Mouse (Mus musculus): ENCODE data around the gene Rcan2. TPM values are rescaled to one million over a fixed set of nuclear protein-coding genes. Genes with fewer than 3 reads are reported as not detected.

The Rcan2 gene
- polyA plus RNA-seq, 1 experiment from 2014 or later = 57.7 TPM

- H3K4me1 ChIP-seq (ENCODE audit: control insufficient read depth in 2 of 2, insufficient read depth in 2 of 2, low read length in 2 of 2) = peaks cover 2 to 3% of the 10 kb centered on the region in 2 experiments; a peak in 2 of 4 replicates
- peaks cover 4% of the 10 kb centered on the region; the same call in 1 of the 2 replicates for H3K9me3 ChIP-seq (ENCODE audit: control insufficient read depth, low read length)
- H3K36me3 ChIP-seq (ENCODE audit: control insufficient read depth, insufficient read depth, low read length) = no peaks in the 10 kb centered on the region
- 72% methylated on average over 8 of the region's 8 CpGs for WGBS
- H3K9ac ChIP-seq (ENCODE audit: low read length) = no peak overlapping the region
- no peaks in the 10 kb centered on the region for H3K27me3 ChIP-seq (ENCODE audit: control insufficient read depth, insufficient read depth, low read length)
- ATAC-seq (ENCODE audit: insufficient number of reproducible peaks, insufficient read depth, low FRiP score, low read depth) = no peak
- H3K27ac ChIP-seq (replicated peaks in 1 of 2; ENCODE audit: control insufficient read depth in 1 of 2, insufficient read depth in 1 of 2, low read depth in 2 of 2, low read length in 2 of 2) = no peak overlapping the region
- H3K4me3 ChIP-seq (ENCODE audit: control insufficient read depth in 1 of 2, insufficient read depth in 1 of 2, low read depth in 1 of 2, low read length in 2 of 2) = no peak overlapping the region
- H3K4me2 ChIP-seq (ENCODE audit: low read length) = no peak overlapping the region
Observed at GRCm38 (mm10) chr17:43916128-43916527, 115.0 kb downstream of the Rcan2 start.

GRCm38 (mm10) chr17:43917143-43917542 is 116.0 kb downstream of the Rcan2 start:
- no peaks in the 10 kb centered on the region for H3K36me3 ChIP-seq (ENCODE audit: control insufficient read depth, insufficient read depth, low read length)
- no peak overlapping the region for H3K9ac ChIP-seq (ENCODE audit: low read length)
- no peak overlapping the region for H3K4me3 ChIP-seq (ENCODE audit: control insufficient read depth in 1 of 2, insufficient read depth in 1 of 2, low read depth in 1 of 2, low read length in 2 of 2)
- no peaks in the 10 kb centered on the region for H3K27me3 ChIP-seq (ENCODE audit: control insufficient read depth, insufficient read depth, low read length)
- no peak for ATAC-seq (ENCODE audit: insufficient number of reproducible peaks, insufficient read depth, low FRiP score, low read depth)
- no peaks in the 10 kb centered on the region for H3K4me1 ChIP-seq (ENCODE audit: control insufficient read depth in 2 of 2, insufficient read depth in 2 of 2, low read length in 2 of 2)
- H3K27ac ChIP-seq (replicated peaks in 1 of 2; ENCODE audit: control insufficient read depth in 1 of 2, insufficient read depth in 1 of 2, low read depth in 2 of 2, low read length in 2 of 2) = no peak overlapping the region
- peaks cover 4% of the 10 kb centered on the region; the same call in 1 of the 2 replicates for H3K9me3 ChIP-seq (ENCODE audit: control insufficient read depth, low read length)
- H3K4me2 ChIP-seq (ENCODE audit: low read length) = no peak overlapping the region
- 70% methylated on average over 5 of the region's 5 CpGs for WGBS

- Histone ChIP-seq H3K36me3 (ENCODE audit: control insufficient read depth, insufficient read depth, low read length) (no peaks in the 10 kb centered on the region), H3K27me3 (ENCODE audit: control insufficient read depth, insufficient read depth, low read length) (no peaks in the 10 kb centered on the region), H3K9ac (ENCODE audit: low read length) (no peak overlapping the region), H3K4me2 (ENCODE audit: low read length) (no peak overlapping the region), H3K4me1 (ENCODE audit: control insufficient read depth in 2 of 2, insufficient read depth in 2 of 2, low read length in 2 of 2) (peaks cover 3 to 5% of the 10 kb centered on the region in 2 experiments; a peak in 3 of 4 replicates), H3K4me3 (ENCODE audit: control insufficient read depth in 1 of 2, insufficient read depth in 1 of 2, low read depth in 1 of 2, low read length in 2 of 2) (no peak overlapping the region), H3K27ac (replicated peaks in 1 of 2; ENCODE audit: control insufficient read depth in 1 of 2, insufficient read depth in 1 of 2, low read depth in 2 of 2, low read length in 2 of 2) (no peak overlapping the region), H3K9me3 (ENCODE audit: control insufficient read depth, low read length) (0 out of 2 replicates have a peak, but pooled peaks cover 3% of the 10 kb centered on the region)
- ATAC-seq (ENCODE audit: insufficient number of reproducible peaks, insufficient read depth, low FRiP score, low read depth) = no peak
- 92% methylated on average over 4 of the region's 4 CpGs for WGBS
Observed at GRCm38 (mm10) chr17:43929856-43930255, 128.7 kb downstream of the Rcan2 start.

DNA sequence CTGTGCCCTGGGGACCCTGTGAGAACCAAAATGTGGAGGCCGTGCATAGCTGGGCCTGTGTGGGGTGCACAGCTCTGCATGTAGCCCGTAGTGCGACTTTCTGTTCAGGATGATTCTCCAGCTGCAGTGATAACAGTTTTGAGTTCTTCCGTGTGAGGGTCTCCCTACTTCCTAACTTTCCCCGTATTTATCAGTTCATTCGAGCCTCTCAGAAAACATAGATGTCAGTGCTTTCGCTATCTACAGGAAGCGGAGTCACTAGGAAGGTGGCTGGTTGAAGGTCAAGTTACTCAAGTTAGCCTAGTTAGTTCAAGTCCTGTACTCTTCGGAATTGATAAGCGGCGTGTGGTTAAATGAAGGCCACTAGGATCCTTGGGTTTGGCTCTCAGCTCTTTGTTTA is 130.6 kb downstream of the Rcan2 start:
- peaks cover 7% of the 10 kb centered on the region; the same call in 1 of the 2 replicates for H3K9me3 ChIP-seq (ENCODE audit: control insufficient read depth, low read length)
- H3K36me3 ChIP-seq (ENCODE audit: control insufficient read depth, insufficient read depth, low read length) = no peaks in the 10 kb centered on the region
- 66% methylated on average over 11 of the region's 11 CpGs for WGBS
- no peaks in the 10 kb centered on the region for H3K27me3 ChIP-seq (ENCODE audit: control insufficient read depth, insufficient read depth, low read length)
- H3K4me1 ChIP-seq (ENCODE audit: control insufficient read depth in 2 of 2, insufficient read depth in 2 of 2, low read length in 2 of 2) = no peaks in the 10 kb centered on the region
- H3K4me2 ChIP-seq (ENCODE audit: low read length) = no peak overlapping the region
- H3K9ac ChIP-seq (ENCODE audit: low read length) = no peak overlapping the region
- H3K4me3 ChIP-seq (ENCODE audit: control insufficient read depth in 1 of 2, insufficient read depth in 1 of 2, low read depth in 1 of 2, low read length in 2 of 2) = no peak overlapping the region
- ATAC-seq (ENCODE audit: insufficient number of reproducible peaks, insufficient read depth, low FRiP score, low read depth) = no peak
- H3K27ac ChIP-seq (replicated peaks in 1 of 2; ENCODE audit: control insufficient read depth in 1 of 2, insufficient read depth in 1 of 2, low read depth in 2 of 2, low read length in 2 of 2) = no peak overlapping the region

- no peak overlapping the region for H3K4me2 ChIP-seq (ENCODE audit: low read length)
- no peak for ATAC-seq (ENCODE audit: insufficient number of reproducible peaks, insufficient read depth, low FRiP score, low read depth)
- no peak overlapping the region for H3K9ac ChIP-seq (ENCODE audit: low read length)
- H3K27me3 ChIP-seq (ENCODE audit: control insufficient read depth, insufficient read depth, low read length) = no peaks in the 10 kb centered on the region
- no peak overlapping the region for H3K4me3 ChIP-seq (ENCODE audit: control insufficient read depth in 1 of 2, insufficient read depth in 1 of 2, low read depth in 1 of 2, low read length in 2 of 2)
- no peaks in the 10 kb centered on the region for H3K4me1 ChIP-seq (ENCODE audit: control insufficient read depth in 2 of 2, insufficient read depth in 2 of 2, low read length in 2 of 2)
- H3K9me3 ChIP-seq (ENCODE audit: control insufficient read depth, low read length) = peaks cover 7% of the 10 kb centered on the region; the same call in 1 of the 2 replicates
- 81% methylated on average over 9 of the region's 9 CpGs for WGBS
- no peaks in the 10 kb centered on the region for H3K36me3 ChIP-seq (ENCODE audit: control insufficient read depth, insufficient read depth, low read length)
- no peak overlapping the region for H3K27ac ChIP-seq (replicated peaks in 1 of 2; ENCODE audit: control insufficient read depth in 1 of 2, insufficient read depth in 1 of 2, low read depth in 2 of 2, low read length in 2 of 2)
Observed at GRCm38 (mm10) chr17:43934056-43934455, 132.9 kb downstream of the Rcan2 start.

DNA sequence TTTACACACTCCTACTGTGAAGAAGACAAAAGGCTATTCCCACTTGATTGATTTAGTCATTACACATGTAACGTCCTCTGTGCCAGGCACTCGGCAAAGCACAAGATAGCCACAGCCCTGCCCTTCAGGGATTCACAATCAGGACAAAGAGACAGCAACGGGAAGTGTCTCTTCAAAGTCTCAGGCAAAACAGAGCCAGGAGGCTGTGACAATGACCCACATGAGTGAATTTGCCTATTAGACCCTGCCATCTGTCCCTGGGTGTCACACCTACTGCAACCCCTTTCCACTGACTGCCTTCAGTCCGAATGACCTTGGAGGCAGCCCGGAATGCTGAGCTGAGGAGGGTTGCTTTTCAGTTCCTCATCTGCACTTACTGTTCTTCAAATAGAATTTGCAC is 151.1 kb downstream of the Rcan2 start:
- no peaks in the 10 kb centered on the region for H3K27me3 ChIP-seq (ENCODE audit: control insufficient read depth, insufficient read depth, low read length)
- 0 out of 4 replicates have a peak overlapping the region, but pooled peaks of 1 of the 2 experiments have one; percentile 13 for H3K4me3 ChIP-seq (ENCODE audit: control insufficient read depth in 1 of 2, insufficient read depth in 1 of 2, low read depth in 1 of 2, low read length in 2 of 2)
- peak overlapping the region; percentile 78 to 80 for H3K27ac ChIP-seq (replicated peaks in 1 of 2; ENCODE audit: control insufficient read depth in 1 of 2, insufficient read depth in 1 of 2, low read depth in 2 of 2, low read length in 2 of 2)
- H3K4me1 ChIP-seq (ENCODE audit: control insufficient read depth in 2 of 2, insufficient read depth in 2 of 2, low read length in 2 of 2) = peaks cover 9 to 22% of the 10 kb centered on the region in 2 experiments
- H3K9me3 ChIP-seq (ENCODE audit: control insufficient read depth, low read length) = no peaks in the 10 kb centered on the region
- H3K4me2 ChIP-seq (ENCODE audit: low read length) = peak overlapping the region; percentile 64
- no peak; the same call in 1 of the 2 replicates for ATAC-seq (ENCODE audit: insufficient number of reproducible peaks, insufficient read depth, low FRiP score, low read depth)
- H3K9ac ChIP-seq (ENCODE audit: low read length) = peak overlapping the region; percentile 62
- WGBS = 13% methylated on average over 5 of the region's 5 CpGs
- H3K36me3 ChIP-seq (ENCODE audit: control insufficient read depth, insufficient read depth, low read length) = no peaks in the 10 kb centered on the region

DNA sequence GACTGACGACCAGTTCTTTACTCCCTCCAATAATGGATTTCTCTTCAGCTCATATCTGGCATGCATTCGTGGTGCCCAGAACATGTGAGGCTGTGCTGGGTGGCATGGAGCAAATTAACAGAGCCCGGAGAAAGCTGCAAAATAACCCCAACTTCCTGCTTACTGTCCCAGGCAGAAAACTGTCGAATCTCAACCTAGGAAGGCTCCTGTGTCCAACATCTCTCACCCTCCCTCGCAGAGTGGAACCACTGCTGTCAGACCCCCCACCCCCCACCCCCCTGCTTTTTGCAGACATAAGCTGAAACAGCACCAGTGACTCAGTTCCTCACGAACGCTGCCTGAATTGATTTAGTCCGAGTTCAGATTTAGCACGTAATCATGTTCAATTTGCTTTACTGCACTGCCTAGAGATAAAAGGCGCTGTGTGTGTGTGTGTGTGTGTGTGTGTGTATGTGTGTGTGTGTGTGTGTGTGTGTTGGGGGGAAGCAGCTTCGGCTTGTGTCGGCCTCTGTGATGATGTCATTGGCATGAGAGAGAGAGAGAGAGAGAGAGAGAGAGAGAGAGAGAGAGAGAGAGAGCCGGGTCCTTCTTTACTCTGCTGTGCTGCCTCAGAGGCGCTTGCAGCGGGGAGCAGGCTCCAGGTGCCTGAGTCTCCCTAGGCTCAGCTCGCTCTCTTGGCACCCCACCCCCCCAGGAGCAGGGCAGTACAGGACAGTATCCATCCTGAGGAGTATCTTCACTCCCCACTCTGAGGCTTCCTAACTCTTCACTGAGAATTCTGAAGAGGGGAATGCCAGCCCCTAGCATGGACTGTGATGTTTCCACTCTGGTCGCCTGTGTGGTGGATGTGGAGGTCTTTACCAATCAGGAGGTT is 151.7 kb downstream of the Rcan2 start:
- 19% methylated on average over 14 of the region's 17 CpGs for WGBS
- Histone ChIP-seq H3K27ac (replicated peaks in 1 of 2; ENCODE audit: control insufficient read depth in 1 of 2, insufficient read depth in 1 of 2, low read depth in 2 of 2, low read length in 2 of 2) (peak overlapping the region; percentile 78 to 80), H3K36me3 (ENCODE audit: control insufficient read depth, insufficient read depth, low read length) (no peaks in the 10 kb centered on the region), H3K9me3 (ENCODE audit: control insufficient read depth, low read length) (no peaks in the 10 kb centered on the region), H3K4me1 (ENCODE audit: control insufficient read depth in 2 of 2, insufficient read depth in 2 of 2, low read length in 2 of 2) (peaks cover 9 to 18% of the 10 kb centered on the region in 2 experiments), H3K4me3 (ENCODE audit: control insufficient read depth in 1 of 2, insufficient read depth in 1 of 2, low read depth in 1 of 2, low read length in 2 of 2) (peak overlapping the region; percentile 13 to 24; a peak in 3 of 4 replicates), H3K27me3 (ENCODE audit: control insufficient read depth, insufficient read depth, low read length) (no peaks in the 10 kb centered on the region), H3K4me2 (ENCODE audit: low read length) (peak overlapping the region; percentile 64), H3K9ac (ENCODE audit: low read length) (peak overlapping the region; percentile 62)
- peak; percentile 71 for ATAC-seq (ENCODE audit: insufficient number of reproducible peaks, insufficient read depth, low FRiP score, low read depth)

Data from heart, embryonic 14.5 days (tissue).